Mouse (Mus musculus) lung, embryonic 16.5 days (tissue): ENCODE results near the gene Hdac9. TPM values are rescaled to one million over a fixed set of nuclear protein-coding genes. Genes with fewer than 3 reads are reported as not detected.

Experiments
- ATAC-seq: fragments of 200-750 bp; cut with Nextera tagmentation; 2 replicates; pipeline ENCODE4 v1.8.0; 2017; ENCODE audit warnings: low read depth, mild to moderate bottlenecking, moderate library complexity
- H3K27ac ChIP-seq: fragments of 300-500 bp; sonication (generic); 2 replicates; pipeline ENCODE4 v1.5.1; 2014; ENCODE audit warnings: mild to moderate bottlenecking, control low read depth, low read length
- H3K27me3 ChIP-seq: fragments of 300-500 bp; sonication (generic); 2 replicates; pipeline ENCODE4 v1.6.1; 2014; ENCODE audit warnings: low read depth, low read length, mixed read lengths; ENCODE audit not compliant: control insufficient read depth, insufficient read depth
- H3K36me3 ChIP-seq: fragments of 300-500 bp; sonication (generic); 2 replicates; pipeline ENCODE4 v1.6.1; 2014; ENCODE audit warnings: low read length; ENCODE audit not compliant: control insufficient read depth, insufficient read depth
- H3K4me1 ChIP-seq: fragments of 300-500 bp; sonication (generic); replicated peaks from 2 replicates; pipeline ENCODE4 v1.6.1; 2014; ENCODE audit warnings: low read length, mixed read lengths; ENCODE audit not compliant: control insufficient read depth, insufficient read depth
- H3K4me2 ChIP-seq: fragments of 300-500 bp; sonication (generic); 2 replicates; pipeline ENCODE4 v1.6.1; 2014; ENCODE audit warnings: low read depth, low read length, control low read depth
- H3K4me3 ChIP-seq: fragments of 300-500 bp; sonication (generic); 2 replicates; pipeline ENCODE4 v1.5.1; 2014; ENCODE audit warnings: mild to moderate bottlenecking, low read length, control low read depth
- H3K9ac ChIP-seq: fragments of 300-500 bp; sonication (generic); 2 replicates; pipeline ENCODE4 v1.6.1; 2014; ENCODE audit warnings: low read length, control low read depth
- H3K9me3 ChIP-seq: fragments of 300-500 bp; sonication (generic); 2 replicates; pipeline ENCODE4 v1.6.1; 2016; ENCODE audit warnings: low read length; ENCODE audit not compliant: control insufficient read depth
- WGBS: fragments of 180-500 bp; shearing (Covaris S2); extraction: QIAGEN DNeasy Blood & Tissue Kit; methylation state at CpG from one replicate; pipeline ENCODE4 v1.1.7; 2014; 5-methylcytosine and 5-hydroxymethylcytosine counted together
- polyA plus RNA-seq: library from polyadenylated mRNA; unstranded; fragments of >200 nt; fragmentation: Nextera tagmentation; extraction: Ambion mirVana; gene quantifications from 2 replicates; pipeline ENCODE4 v1.2.1, GENCODE M21; 2015

The Hdac9 gene
- polyA plus RNA-seq, 1 experiment from 2014 or later = 5.9 TPM

DNA sequence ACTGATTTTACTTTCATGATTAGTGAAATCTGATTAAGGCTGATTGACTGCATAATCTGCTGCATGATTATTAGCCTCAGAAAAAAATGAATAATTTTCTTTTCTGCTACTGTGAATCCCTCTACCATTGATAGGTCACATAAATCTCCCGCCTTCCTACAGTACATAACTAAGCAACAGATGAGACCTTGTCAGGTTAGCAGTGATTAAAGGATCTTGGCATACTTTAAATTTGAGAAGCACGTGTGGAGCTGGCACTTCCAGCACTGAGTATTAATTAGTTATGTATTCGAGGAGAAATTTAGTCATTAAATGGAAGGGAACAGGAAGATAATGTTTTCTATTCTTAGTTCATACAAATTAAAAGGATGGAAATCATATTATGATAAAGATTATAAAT, 347.8 kb downstream of the Hdac9 start:
- H3K9me3 ChIP-seq = no peaks in the 10 kb centered on the region
- no peaks in the 10 kb centered on the region for H3K36me3 ChIP-seq
- H3K4me3 ChIP-seq = no peak overlapping the region
- ATAC-seq = no peak
- H3K4me1 ChIP-seq = no peaks in the 10 kb centered on the region
- H3K27ac ChIP-seq = no peak overlapping the region
- 66% methylated on average over 3 of the region's 3 CpGs for WGBS
- H3K4me2 ChIP-seq = no peak overlapping the region
- H3K9ac ChIP-seq = no peak overlapping the region
- no peaks in the 10 kb centered on the region for H3K27me3 ChIP-seq

DNA sequence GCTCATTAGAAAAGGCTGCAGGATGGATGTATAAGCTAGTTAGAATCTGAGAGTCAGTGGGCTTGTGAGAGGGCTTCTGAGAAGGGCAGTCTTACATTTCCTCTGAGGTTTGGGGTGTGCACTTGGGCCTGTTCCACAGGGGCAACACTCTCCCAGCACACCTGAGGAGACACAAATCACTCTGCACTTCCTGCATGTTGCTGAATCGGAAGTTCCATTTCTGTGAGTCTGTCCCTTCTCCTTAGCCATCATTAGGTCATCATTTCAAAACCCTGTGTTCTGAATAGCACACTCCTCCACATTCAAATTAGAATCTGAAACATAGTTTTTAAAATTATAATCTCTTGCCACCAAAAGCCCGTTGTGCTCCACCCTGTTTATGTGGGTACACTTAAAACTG, 354.6 kb downstream of the Hdac9 start:
- Histone ChIP-seq H3K9me3 (no peaks in the 10 kb centered on the region), H3K27me3 (no peaks in the 10 kb centered on the region), H3K4me2 (no peak overlapping the region), H3K4me1 (0 out of 2 replicates have a peak, but pooled peaks cover 2% of the 10 kb centered on the region), H3K9ac (no peak overlapping the region), H3K27ac (no peak overlapping the region), H3K4me3 (no peak overlapping the region), H3K36me3 (no peaks in the 10 kb centered on the region)
- no peak for ATAC-seq
- WGBS = 74% methylated on average over 2 of the region's 2 CpGs

GRCm38 (mm10) chr12:34559001-34559400, 357.9 kb downstream of the Hdac9 start:
- Histone ChIP-seq H3K9me3 (no peaks in the 10 kb centered on the region), H3K4me1 (peaks cover 5% of the 10 kb centered on the region; the same call in 1 of the 2 replicates), H3K27me3 (no peaks in the 10 kb centered on the region), H3K4me3 (no peak overlapping the region), H3K27ac (0 out of 2 replicates have a peak overlapping the region, but pooled peaks have one; percentile 46), H3K9ac (no peak overlapping the region), H3K36me3 (no peaks in the 10 kb centered on the region), H3K4me2 (no peak overlapping the region)
- 26% methylated on average over 5 of the region's 5 CpGs for WGBS
- ATAC-seq = peak; percentile 86

DNA sequence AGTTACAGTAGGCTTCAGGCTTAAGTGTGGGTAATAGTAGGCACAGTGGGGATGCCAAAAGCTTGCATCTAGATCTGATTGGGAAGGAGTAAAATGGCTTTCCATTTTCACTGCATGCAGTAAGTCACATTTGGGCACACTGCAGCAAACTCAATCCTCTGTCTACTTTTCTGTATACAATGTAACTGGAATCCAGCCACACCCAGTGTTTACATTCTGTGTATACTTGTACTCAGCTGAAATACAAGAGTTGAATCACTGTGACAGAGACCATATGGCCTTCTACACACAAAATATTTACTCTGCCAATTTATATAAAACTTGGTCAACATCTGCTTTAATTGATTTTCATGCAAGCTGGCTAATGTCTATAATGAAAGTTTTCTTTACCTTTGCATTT, 362.1 kb downstream of the Hdac9 start:
- peak overlapping the region; percentile 57 for H3K27ac ChIP-seq
- peak; percentile 86 for ATAC-seq
- H3K9ac ChIP-seq = no peak overlapping the region
- no peaks in the 10 kb centered on the region for H3K36me3 ChIP-seq
- peaks cover 3% of the 10 kb centered on the region; the same call in 1 of the 2 replicates for H3K4me1 ChIP-seq
- no peaks in the 10 kb centered on the region for H3K27me3 ChIP-seq
- H3K4me2 ChIP-seq = no peak overlapping the region
- no peak overlapping the region for H3K4me3 ChIP-seq
- H3K9me3 ChIP-seq = no peaks in the 10 kb centered on the region

DNA sequence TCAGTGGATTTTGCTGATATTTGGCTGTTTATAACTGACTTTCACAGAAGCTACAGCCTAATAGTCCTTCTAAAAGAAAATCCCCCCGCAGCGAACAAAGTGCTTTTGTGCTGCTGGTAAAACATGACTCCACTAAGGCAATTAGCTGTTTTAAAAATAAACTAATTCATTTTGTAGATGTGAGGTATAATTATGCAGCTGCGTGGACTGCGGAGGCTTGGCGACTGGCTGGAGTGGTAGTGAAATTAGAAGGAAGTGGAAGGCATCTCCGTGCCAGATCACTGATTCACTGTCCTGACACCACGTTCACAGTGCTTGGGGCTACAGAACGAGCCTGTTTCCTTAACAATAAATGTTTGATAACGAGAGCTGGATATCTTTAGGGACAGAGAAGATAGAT, 366.6 kb downstream of the Hdac9 start:
- WGBS = 54% methylated on average over 9 of the region's 9 CpGs
- Histone ChIP-seq H3K4me1 (peaks cover 3% of the 10 kb centered on the region; the same call in 1 of the 2 replicates), H3K9me3 (no peaks in the 10 kb centered on the region), H3K27me3 (no peaks in the 10 kb centered on the region), H3K27ac (no peak overlapping the region), H3K9ac (no peak overlapping the region), H3K36me3 (no peaks in the 10 kb centered on the region), H3K4me3 (no peak overlapping the region), H3K4me2 (no peak overlapping the region)
- no peak for ATAC-seq

GRCm38 (mm10) chr12:34529165-34529545, 387.7 kb downstream of the Hdac9 start:
- no peaks in the 10 kb centered on the region for H3K36me3 ChIP-seq
- no peak for ATAC-seq
- H3K4me3 ChIP-seq = no peak overlapping the region
- no peak overlapping the region; the same call in 1 of the 2 replicates for H3K4me2 ChIP-seq
- H3K27me3 ChIP-seq = no peaks in the 10 kb centered on the region
- H3K9ac ChIP-seq = no peak overlapping the region
- H3K9me3 ChIP-seq = no peaks in the 10 kb centered on the region
- WGBS = 44% methylated on average over 3 of the region's 3 CpGs
- H3K4me1 ChIP-seq = peaks cover 16% of the 10 kb centered on the region
- H3K27ac ChIP-seq = peak overlapping the region; percentile 52; the same call in 1 of the 2 replicates

DNA sequence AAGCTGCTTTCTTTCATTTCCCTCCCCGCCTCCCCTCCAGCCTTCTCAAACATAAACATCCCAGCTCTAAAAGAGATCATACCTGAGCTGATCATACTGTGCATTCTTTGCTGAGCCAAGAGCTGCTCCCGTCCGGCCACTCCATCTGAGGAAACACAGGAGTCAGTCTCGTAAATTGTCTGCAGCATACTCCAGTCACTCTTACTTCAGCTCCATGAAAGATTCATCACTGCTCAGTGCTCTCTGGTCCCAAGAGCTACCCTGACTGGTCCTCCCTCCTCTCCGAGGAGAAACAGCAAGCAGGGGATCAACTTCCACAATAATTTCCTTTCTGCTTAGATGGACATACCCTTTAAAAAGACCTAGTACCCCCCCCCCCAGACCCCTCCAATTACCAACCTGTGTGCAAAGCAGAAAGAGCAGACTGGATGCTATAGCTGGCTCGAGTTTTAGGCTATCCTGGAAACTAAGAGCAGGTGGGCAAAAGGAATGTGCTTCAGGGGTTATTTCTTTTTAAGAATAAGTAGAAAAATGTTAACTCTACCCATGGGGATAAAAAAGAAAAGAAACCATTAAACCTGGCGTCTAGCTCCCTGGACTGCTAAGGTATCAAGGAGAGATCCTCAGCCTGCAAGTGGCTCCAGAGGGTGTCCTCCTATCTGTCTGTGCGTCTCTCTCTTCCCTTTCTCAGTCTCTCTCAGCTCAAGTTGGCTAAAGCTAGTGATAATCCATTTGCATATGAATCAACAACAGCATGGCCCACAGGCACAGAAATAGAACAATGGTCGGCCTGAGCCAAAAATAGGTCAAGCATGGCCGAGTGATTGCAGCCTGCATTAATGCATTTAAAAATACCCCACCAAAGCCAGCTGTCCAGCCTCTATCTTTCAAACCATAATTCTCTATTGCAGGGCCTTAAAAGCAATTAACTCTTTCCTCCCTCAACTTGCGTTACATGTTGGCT, 388.4 kb downstream of the Hdac9 start:
- Histone ChIP-seq H3K36me3 (no peaks in the 10 kb centered on the region), H3K27ac (peak overlapping the region; percentile 52), H3K9me3 (no peaks in the 10 kb centered on the region), H3K4me1 (peaks cover 16% of the 10 kb centered on the region), H3K9ac (peak overlapping the region; percentile 35; the same call in 1 of the 2 replicates), H3K4me3 (peak overlapping the region; percentile 25), H3K27me3 (no peaks in the 10 kb centered on the region), H3K4me2 (peak overlapping the region; percentile 43)
- WGBS = 22% methylated on average over 11 of the region's 11 CpGs
- ATAC-seq = peak; percentile 73

GRCm38 (mm10) chr12:34527761-34528160, 389.1 kb downstream of the Hdac9 start:
- Histone ChIP-seq H3K4me1 (peaks cover 16% of the 10 kb centered on the region), H3K9me3 (no peaks in the 10 kb centered on the region), H3K36me3 (no peaks in the 10 kb centered on the region), H3K27me3 (no peaks in the 10 kb centered on the region), H3K4me3 (peak overlapping the region; percentile 25), H3K9ac (peak overlapping the region; percentile 35; the same call in 1 of the 2 replicates), H3K4me2 (peak overlapping the region; percentile 43), H3K27ac (no peak overlapping the region)
- 20% methylated on average over 4 of the region's 4 CpGs for WGBS
- no peak for ATAC-seq

DNA sequence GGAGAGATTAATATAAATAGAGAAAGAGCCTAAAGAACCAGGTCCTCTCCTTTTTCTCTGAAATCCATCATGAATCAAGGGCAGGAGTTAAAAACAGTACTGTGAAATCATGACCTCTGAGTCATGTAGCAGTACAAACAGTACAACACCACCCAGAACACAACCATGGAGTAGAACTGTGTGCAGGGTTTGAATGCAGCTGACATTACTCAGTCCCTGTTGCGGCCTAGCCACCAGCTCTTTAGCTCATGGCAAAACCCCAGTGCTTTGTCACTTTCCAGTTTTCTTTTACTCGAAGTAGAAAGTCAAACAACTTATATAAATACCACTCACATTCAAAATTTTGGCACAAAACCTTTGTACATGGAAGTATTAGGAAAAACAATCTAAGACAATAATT, 395.4 kb downstream of the Hdac9 start:
- no peak for ATAC-seq
- Histone ChIP-seq H3K4me1 (no peaks in the 10 kb centered on the region), H3K27me3 (no peaks in the 10 kb centered on the region), H3K36me3 (no peaks in the 10 kb centered on the region), H3K9me3 (no peaks in the 10 kb centered on the region), H3K27ac (no peak overlapping the region), H3K4me3 (no peak overlapping the region), H3K9ac (no peak overlapping the region), H3K4me2 (no peak overlapping the region)
- WGBS = 53% methylated on average over 2 of the region's 2 CpGs
